Mouse (Mus musculus): ENCODE measurements at regions not wholly inside any gene's neighbourhood (a gene's known extent, or its start where the extent isn't known, plus 50 kb on each side); places are given as distances from the start of the nearest gene placed in this dataset.

DNA sequence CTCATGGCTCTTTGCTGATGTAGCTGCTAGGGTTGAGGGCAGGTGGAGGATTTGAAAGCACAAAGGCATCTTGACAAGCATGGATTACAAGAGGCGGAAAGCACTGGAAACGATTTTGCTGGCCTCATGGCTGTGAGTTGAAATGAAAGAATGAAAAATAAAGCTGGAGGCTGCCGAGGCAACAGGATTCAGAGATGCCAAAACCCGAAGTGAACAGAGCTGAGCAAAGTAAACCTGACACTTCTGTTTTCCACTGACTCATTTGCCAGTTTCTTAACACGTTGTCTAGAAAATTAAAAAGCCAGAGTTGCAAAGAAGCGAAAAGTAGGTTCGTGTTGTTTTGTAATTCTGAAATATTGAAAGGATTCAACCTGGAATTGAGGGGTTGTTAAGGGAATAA, 504.2 kb upstream of the Frg1 start:
- no peak for TF ChIP-seq POLR2A (IDR thresholded peaks at IDR 0.05; ENCODE audit: low read depth, low read length)
- TF ChIP-seq CTCF (conservative IDR thresholded peaks at IDR 0.05 in 1 of 2, IDR thresholded peaks at IDR 0.05 in 1 of 2; ENCODE audit: low read depth in 2 of 2, low read length in 2 of 2) = no peak
- TF ChIP-seq MYC (IDR thresholded peaks at IDR 0.05; ENCODE audit: low read depth, low read length) = no peak
- no peak for TF ChIP-seq SMC3 (IDR thresholded peaks at IDR 0.05; ENCODE audit: low read depth, low read length)
- TF ChIP-seq USF2 (conservative IDR thresholded peaks at IDR 0.05; ENCODE audit: low read depth, low read length) = no peak
- no peak for TF ChIP-seq USF1 (IDR thresholded peaks at IDR 0.05; ENCODE audit: low read depth, low read length)
- TF ChIP-seq MAX (IDR thresholded peaks at IDR 0.05; ENCODE audit: low read length) = no peak
- TF ChIP-seq SIN3A (IDR thresholded peaks at IDR 0.05; ENCODE audit: low read length) = no peak

All from CH12.LX (cell line).